Mouse (Mus musculus): ENCODE measurements around the gene Cep290. TPM values are rescaled to one million over a fixed set of nuclear protein-coding genes. Genes with fewer than 3 reads are reported as not detected.

Gene Cep290
- polyA plus RNA-seq, 1 experiment from 2014 or later = 6.3 TPM

GRCm38 (mm10) chr10:100620040-100620439 is 132.7 kb downstream of the Cep290 start:
- H3K36me3 ChIP-seq (ENCODE audit: control insufficient read depth, insufficient read depth, low read length) = no peaks in the 10 kb centered on the region
- H3K27me3 ChIP-seq (replicated peaks; ENCODE audit: control insufficient read depth, insufficient read depth, low read length) = no peaks in the 10 kb centered on the region
- H3K9me3 ChIP-seq (ENCODE audit: control insufficient read depth, low read length) = no peaks in the 10 kb centered on the region
- H3K4me3 ChIP-seq (ENCODE audit: low read length) = no peak overlapping the region
- H3K4me2 ChIP-seq (ENCODE audit: low read length) = no peak overlapping the region
- no peak overlapping the region for H3K27ac ChIP-seq (ENCODE audit: low read depth, low read length)
- H3K9ac ChIP-seq (ENCODE audit: low read depth, low read length) = no peak overlapping the region
- 96% methylated on average over 12 of the region's 12 CpGs for WGBS
- H3K4me1 ChIP-seq (ENCODE audit: control insufficient read depth, insufficient read depth, low read depth, low read length) = no peaks in the 10 kb centered on the region
- ATAC-seq = no peak

- Histone ChIP-seq H3K36me3 (ENCODE audit: control insufficient read depth, insufficient read depth, low read length) (no peaks in the 10 kb centered on the region), H3K27me3 (replicated peaks; ENCODE audit: control insufficient read depth, insufficient read depth, low read length) (no peaks in the 10 kb centered on the region), H3K4me2 (ENCODE audit: low read length) (no peak overlapping the region), H3K4me3 (ENCODE audit: low read length) (no peak overlapping the region), H3K9me3 (ENCODE audit: control insufficient read depth, low read length) (no peaks in the 10 kb centered on the region), H3K9ac (ENCODE audit: low read depth, low read length) (no peak overlapping the region), H3K27ac (ENCODE audit: low read depth, low read length) (no peak overlapping the region), H3K4me1 (ENCODE audit: control insufficient read depth, insufficient read depth, low read depth, low read length) (no peaks in the 10 kb centered on the region)
- no peak for ATAC-seq
- 91% methylated on average over 3 of the region's 3 CpGs for WGBS
These were observed 135.1 kb downstream of the Cep290 start for GRCm38 (mm10) chr10:100622494-100622893.

Other genes with a start within 250 kb of the Cep290 start
- not detected in 2 replicates for gene Gm4301, start 151.9 kb upstream of the Cep290 start, polyA plus RNA-seq (2015; fragmentation: Nextera tagmentation; extraction: Ambion mirVana)
- not detected in 2 replicates for gene Gm4302, start 146.7 kb upstream of the Cep290 start, polyA plus RNA-seq (2015; fragmentation: Nextera tagmentation; extraction: Ambion mirVana)
- not detected in 2 replicates for gene Gm4303, start 141.6 kb upstream of the Cep290 start, polyA plus RNA-seq (2015; fragmentation: Nextera tagmentation; extraction: Ambion mirVana)
- gene Gm4305, start 136.5 kb upstream of the Cep290 start, polyA plus RNA-seq (2015; fragmentation: Nextera tagmentation; extraction: Ambion mirVana) = not detected in 2 replicates
- not detected in 2 replicates for gene Gm4307, start 126.2 kb upstream of the Cep290 start, polyA plus RNA-seq (2015; fragmentation: Nextera tagmentation; extraction: Ambion mirVana)
- gene Gm4312, start 105.0 kb upstream of the Cep290 start, polyA plus RNA-seq (2015; fragmentation: Nextera tagmentation; extraction: Ambion mirVana) = not detected in 2 replicates
- 9.0 and 11.3 TPM in 2 replicates for gene Tmtc3, start 208 bp upstream of the Cep290 start, polyA plus RNA-seq (2015; fragmentation: Nextera tagmentation; extraction: Ambion mirVana)
- gene 4930430F08Rik, start 102.9 kb downstream of the Cep290 start, polyA plus RNA-seq (2015; fragmentation: Nextera tagmentation; extraction: Ambion mirVana) = 14.4 and 17.8 TPM in 2 replicates
- gene 1700017N19Rik, start 102.9 kb downstream of the Cep290 start, polyA plus RNA-seq (2015; fragmentation: Nextera tagmentation; extraction: Ambion mirVana) = 0.19 TPM in 1 of 2 replicates, not detected in the other

Data from hindbrain, embryonic 16.5 days (tissue).